Mouse (Mus musculus): ENCODE results near the gene Amer2. TPM values are rescaled to one million over a fixed set of nuclear protein-coding genes. Genes with fewer than 3 reads are reported as not detected.

The Amer2 gene
- total RNA-seq, 2 experiments from 2014 or later: not detected

GRCm38 (mm10) chr14:60386591-60387501 lies 13.8 kb downstream of the Amer2 start:
- no peak for DNase-seq
- intact Hi-C loops (cut with DNase I): no loop called here

- intact Hi-C loops (cut with DNase I): no loop called here
Observed at GRCm38 (mm10) chr14:60388332-60388731, 15.3 kb downstream of the Amer2 start.

GRCm38 (mm10) chr14:60392202-60392601 lies 19.1 kb downstream of the Amer2 start:
- intact Hi-C loops (cut with DNase I): no loop called here

More at GRCm38 (mm10) chr14:60388332-60388731, 15.3 kb downstream of the Amer2 start:
- no peak for DNase-seq

GRCm38 (mm10) chr14:60397321-60397720 lies 24.3 kb downstream of the Amer2 start:
- intact Hi-C loops (cut with DNase I): no loop called here
- DNase-seq: no peak

More at GRCm38 (mm10) chr14:60392202-60392601, 19.1 kb downstream of the Amer2 start:
- no peak for DNase-seq

- no peak for DNase-seq
- intact Hi-C loops (cut with DNase I): no loop called here
Observed at GRCm38 (mm10) chr14:60398861-60399260, 25.8 kb downstream of the Amer2 start.

GRCm38 (mm10) chr14:60403228-60403627 lies 30.2 kb downstream of the Amer2 start:
- intact Hi-C loops (cut with DNase I): no loop called here
- DNase-seq: no peak

GRCm38 (mm10) chr14:60405829-60406228 lies 32.8 kb downstream of the Amer2 start:
- intact Hi-C loops (cut with DNase I): no loop called here
- no peak for DNase-seq

GRCm38 (mm10) chr14:60406543-60406942 lies 33.5 kb downstream of the Amer2 start:
- no peak for DNase-seq

GRCm38 (mm10) chr14:60407319-60407718 lies 34.3 kb downstream of the Amer2 start:
- intact Hi-C loops (cut with DNase I): no loop called here
- no peak for DNase-seq

More at GRCm38 (mm10) chr14:60406543-60406942, 33.5 kb downstream of the Amer2 start:
- intact Hi-C loops (cut with DNase I): no loop called here

GRCm38 (mm10) chr14:60409702-60410491 lies 36.8 kb downstream of the Amer2 start:
- DNase-seq: no peak
- intact Hi-C loops (cut with DNase I): no loop called here

GRCm38 (mm10) chr14:60411229-60411628 lies 38.2 kb downstream of the Amer2 start:
- DNase-seq: no peak
- intact Hi-C loops (cut with DNase I): no loop called here

- intact Hi-C loops (cut with DNase I): no loop called here
- no peak for DNase-seq
Observed at GRCm38 (mm10) chr14:60414691-60415090, 41.6 kb downstream of the Amer2 start.

GRCm38 (mm10) chr14:60417924-60418323 lies 44.9 kb downstream of the Amer2 start:
- intact Hi-C loops (cut with DNase I): no loop called here
- no peak for DNase-seq

GRCm38 (mm10) chr14:60422920-60423319 lies 49.9 kb downstream of the Amer2 start:
- no peak for DNase-seq
- intact Hi-C loops (cut with DNase I): no loop called here

GRCm38 (mm10) chr14:60424174-60424573 lies 51.1 kb downstream of the Amer2 start:
- no peak for DNase-seq
- intact Hi-C loops (cut with DNase I): no loop called here

GRCm38 (mm10) chr14:60425553-60425952 lies 52.5 kb downstream of the Amer2 start:
- no peak for DNase-seq
- intact Hi-C loops (cut with DNase I): no loop called here

GRCm38 (mm10) chr14:60427896-60428295 lies 54.8 kb downstream of the Amer2 start:
- intact Hi-C loops (cut with DNase I): no loop called here
- DNase-seq: no peak

GRCm38 (mm10) chr14:60429513-60429912 lies 56.5 kb downstream of the Amer2 start:
- DNase-seq: no peak
- intact Hi-C loops (cut with DNase I): no loop called here

- intact Hi-C loops (cut with DNase I): no loop called here
- no peak for DNase-seq
Observed at GRCm38 (mm10) chr14:60431515-60431914, 58.5 kb downstream of the Amer2 start.

- no peak for DNase-seq
- intact Hi-C loops (cut with DNase I): no loop called here
Observed at GRCm38 (mm10) chr14:60432136-60432535, 59.1 kb downstream of the Amer2 start.

- intact Hi-C loops (cut with DNase I): loop anchor here (5.0 kb wide), 1 partner anchor 128 kb away; no protein-coding TSS in a partner anchor
- DNase-seq: no peak
Observed at GRCm38 (mm10) chr14:60435515-60435914, 62.5 kb downstream of the Amer2 start.
